Mouse (Mus musculus): ENCODE data around the gene Psmd7.

The Psmd7 gene

DNA sequence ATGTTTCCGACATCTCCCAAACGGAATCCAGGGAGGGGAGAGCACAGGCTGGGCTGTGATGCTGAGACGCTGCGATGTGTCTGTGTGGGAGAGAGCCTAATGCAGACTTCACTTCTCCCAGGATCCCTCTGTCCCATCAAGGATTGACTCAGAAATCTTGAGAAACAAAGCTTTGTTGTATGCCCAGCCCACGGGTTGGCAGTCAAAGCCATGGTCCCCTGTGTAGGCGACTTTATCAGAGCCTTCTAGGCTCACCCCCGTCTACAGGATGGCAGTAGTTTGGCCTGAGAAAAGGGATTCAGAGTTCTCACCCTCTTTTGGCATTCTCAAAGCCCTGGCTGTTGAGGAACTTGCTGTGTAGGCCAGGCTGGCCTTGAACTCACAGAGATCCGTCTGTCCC lies 9.7 kb downstream of the Psmd7 start:
- peak in 1 of 2 experiments; percentile 28 for DNase-seq (ENCODE audit: inconsistent age in 2 of 2, low spot score in 1 of 2)

DNA sequence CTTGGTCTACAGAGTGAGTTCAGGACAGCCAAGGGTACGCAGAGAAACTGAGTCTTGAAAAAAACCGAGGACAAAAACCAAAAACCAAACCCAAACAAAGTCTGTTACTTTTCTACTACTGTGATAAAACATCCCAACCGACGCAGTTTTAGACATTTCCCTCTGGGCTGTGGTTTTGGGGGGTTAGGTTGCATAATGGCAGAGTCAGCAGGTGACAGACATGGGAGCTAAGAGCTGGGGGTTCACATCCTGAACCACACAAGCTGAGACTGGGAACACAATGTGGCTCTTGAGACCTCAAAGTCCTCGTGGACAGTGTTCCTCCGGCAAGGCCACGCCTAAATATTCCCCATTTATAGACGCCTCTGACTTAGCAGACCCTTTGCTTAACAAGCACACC lies 10.1 kb downstream of the Psmd7 start:
- DNase-seq (ENCODE audit: inconsistent age in 2 of 2, low spot score in 1 of 2) = no peak

DNA sequence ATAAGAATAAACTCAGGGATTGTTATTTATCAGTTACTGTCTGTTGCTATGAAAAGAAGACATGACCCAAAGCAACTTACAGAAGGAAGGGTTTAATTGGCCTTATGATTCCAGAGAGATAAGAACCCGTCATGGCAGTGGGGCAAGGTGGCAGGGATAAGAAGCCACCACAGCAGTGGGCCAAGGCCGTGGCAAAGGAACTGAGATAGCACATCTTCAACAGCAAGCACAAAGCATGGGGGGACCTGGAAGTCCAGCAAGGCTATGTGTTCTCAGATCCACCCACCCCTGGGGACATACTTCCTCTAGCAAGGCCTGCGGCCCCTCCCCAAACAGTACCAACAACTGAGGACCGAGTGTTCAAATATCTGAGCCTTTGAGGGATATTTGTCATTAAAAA lies 10.6 kb downstream of the Psmd7 start:
- DNase-seq (ENCODE audit: inconsistent age in 2 of 2, low spot score in 1 of 2) = no peak

DNA sequence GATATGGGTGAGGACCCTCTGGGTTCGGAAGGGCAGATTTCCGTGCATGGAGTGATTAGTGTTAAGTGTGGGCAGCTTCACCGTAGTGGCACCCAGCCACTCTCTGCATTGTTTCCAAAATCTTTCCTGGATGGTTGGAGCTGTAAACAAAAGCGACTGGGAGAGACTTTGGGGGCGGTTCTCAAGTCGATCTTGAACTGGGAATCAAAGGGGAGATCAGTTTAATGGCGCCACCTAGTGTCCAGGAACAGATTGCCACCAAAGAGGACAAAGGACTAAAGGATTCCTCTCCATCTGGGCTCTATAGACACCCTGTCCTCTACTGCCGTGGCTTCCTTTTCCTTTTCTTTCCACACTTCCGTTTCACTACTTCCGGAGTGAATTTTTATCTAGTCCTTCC lies 11.6 kb downstream of the Psmd7 start:
- peak; percentile 77 to 94 for DNase-seq (ENCODE audit: inconsistent age in 2 of 2, low spot score in 1 of 2)

DNA sequence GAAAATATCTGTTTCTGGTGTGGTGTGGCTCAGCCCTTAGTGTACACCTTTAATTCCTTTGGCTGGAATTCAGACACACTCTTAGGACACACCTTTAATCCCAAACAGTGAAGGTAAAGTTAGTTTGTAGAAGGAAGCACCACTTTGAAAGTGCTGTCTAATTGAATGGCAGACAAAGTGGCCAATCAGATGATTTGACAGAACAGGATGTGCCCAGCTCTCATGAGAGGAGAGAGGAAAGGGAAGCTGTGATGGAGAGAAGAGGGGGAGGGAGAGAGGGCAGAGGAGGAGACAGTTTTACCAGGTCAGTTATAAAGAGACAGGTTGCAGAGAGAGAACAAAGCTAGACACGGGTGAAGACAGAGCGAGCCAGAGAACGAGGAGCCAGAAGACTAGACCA lies 13.5 kb downstream of the Psmd7 start:
- no peak for DNase-seq (ENCODE audit: inconsistent age in 2 of 2, low spot score in 1 of 2)

DNA sequence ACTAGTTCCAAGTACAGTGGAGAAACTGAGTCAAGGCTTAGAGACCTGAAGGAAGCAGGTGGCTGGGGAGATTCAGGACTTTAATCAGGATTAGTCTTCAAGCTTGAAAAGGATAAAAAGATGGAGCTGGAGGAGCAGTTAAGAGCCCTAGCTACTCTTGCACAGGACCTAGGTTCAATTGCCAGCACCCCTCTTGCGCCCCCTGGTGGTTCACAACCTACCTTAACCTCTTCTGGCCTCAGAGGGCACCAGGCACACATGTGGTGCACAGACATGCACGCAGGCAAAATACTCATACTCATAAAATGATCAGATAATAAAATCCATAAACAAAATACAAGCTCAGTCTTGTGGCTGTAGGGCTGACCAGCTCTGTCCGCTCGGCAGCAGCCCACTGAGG lies 15.8 kb downstream of the Psmd7 start:
- DNase-seq (ENCODE audit: inconsistent age in 2 of 2, low spot score in 1 of 2) = peak; percentile 69 to 91

DNA sequence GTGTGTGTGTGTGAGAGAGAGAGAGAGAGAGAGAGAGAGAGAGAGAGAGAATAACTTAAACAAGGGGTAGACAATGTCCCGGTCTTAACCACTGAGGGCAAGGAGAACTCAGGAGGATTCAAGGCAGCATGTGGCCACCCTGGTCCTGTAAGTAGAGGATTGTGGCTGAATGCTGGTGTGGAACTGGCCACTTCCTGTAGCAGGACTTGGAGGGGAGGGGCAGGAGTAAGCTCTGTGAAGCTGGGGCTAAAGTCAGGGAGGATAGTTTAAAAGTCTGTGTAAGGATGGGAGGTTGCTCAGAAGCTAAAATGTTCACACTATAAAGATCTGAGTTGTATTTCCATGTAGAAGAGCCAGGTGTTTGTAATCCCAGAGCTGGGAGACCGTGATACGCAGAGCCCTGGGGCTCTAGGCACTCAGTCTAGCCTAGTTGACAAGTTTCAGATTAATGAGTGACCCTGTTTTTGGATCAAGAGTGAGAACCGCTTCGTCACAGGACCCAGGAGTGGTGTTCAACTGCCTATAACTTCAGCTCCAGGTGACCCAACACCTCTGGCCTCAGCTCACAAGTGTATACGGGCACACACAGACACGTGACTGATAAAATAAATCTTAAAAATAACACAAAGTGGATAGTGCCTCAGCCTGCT lies 16.7 kb downstream of the Psmd7 start:
- DNase-seq (ENCODE audit: inconsistent age in 2 of 2, low spot score in 1 of 2) = no peak

DNA sequence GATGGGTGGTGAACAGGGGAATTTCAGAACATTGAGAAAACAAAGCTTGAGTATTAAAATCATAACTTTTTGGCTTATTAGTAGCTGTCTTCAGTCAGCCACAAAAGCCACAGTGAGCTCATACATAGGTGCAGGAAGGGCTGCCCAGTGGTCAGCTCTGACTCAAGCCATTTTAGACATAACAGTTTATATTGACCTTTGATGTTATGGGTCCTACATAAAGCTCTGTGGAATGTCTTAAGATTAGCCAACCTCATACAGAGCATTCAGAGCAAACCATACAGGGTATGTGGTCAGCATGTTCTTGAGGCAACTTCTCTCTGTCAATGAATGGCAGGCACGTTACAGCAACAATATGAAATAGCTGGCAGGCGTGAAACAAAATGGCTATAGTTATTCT lies 17.2 kb downstream of the Psmd7 start:
- no peak for DNase-seq (ENCODE audit: inconsistent age in 2 of 2, low spot score in 1 of 2)

DNA sequence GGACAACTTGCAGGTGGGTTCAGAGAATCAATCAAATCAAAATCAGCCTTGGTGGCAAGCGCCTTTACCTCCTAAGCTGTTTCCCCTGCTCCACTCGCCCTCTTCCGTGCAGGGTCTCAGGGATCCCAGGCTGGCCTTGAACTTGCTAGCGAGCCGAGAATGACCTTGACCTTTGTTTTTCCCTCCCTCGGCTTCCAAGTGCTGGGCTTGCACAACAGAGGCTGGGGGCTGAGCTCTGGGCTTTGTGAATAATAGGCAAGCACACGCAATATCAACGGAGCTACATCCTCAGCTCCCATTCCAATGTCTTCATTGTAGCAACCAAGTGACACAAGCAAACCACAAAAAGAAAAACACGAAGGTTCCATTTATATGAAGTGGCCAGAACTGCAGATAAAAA lies 26.1 kb downstream of the Psmd7 start:
- peak; percentile 22 to 51 for DNase-seq (ENCODE audit: inconsistent age in 2 of 2, low spot score in 1 of 2)

DNA sequence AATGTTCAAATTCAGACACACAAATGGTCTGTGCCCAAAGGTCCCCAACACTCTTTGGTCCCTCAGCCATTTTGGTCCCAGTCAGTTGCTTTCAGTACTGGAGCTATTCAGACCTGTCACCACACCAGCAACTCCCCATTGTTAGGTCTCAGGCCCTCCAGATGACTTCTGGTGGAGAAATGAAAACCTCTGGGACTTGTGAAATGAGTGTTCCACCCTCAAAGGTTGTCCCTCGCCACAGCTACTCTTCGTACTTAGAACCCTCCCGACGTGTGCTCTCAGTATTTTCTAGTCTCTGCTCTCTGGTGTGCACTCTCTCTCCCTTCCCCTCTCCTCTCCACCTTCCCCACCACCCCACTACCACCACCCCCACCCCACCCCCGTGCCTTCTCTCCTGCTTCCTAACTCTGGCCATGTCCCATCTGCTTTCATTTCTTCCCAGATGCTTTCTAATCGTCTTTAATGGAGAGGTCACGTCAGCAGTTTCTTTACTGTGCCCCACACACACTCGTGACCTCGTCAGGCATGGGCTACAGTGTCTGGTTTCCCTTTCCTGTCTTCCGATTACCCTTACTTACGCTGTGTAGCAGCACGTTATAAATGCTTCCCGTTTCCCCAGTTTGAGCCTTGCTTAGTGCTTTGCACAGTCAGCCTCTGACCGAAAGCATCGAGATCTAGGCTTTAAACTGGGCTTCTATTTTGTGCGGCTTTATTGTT lies 27.3 kb downstream of the Psmd7 start:
- no peak for DNase-seq (ENCODE audit: inconsistent age in 2 of 2, low spot score in 1 of 2)

DNA sequence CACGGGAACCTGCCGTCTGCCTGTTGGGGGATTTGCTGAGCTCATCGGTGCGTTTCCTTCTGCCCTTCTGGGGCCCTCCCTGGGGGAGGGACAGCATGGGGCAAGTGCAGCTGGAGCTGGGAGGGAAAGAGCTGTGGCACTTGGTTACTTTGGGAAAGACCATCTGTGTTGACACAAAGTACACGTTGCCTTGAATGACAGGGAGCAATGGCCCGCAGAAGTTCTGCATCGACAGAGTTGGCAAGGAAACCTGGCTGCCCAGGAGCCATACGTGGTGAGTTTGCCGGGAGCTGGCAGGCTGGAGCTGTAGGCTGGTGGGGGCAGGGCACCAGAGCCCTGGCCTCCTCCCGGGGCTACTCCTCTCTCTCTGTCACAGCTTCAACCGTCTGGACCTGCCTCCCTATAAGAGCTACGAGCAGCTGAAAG lies 31.7 kb downstream of the Psmd7 start:
- no peak for DNase-seq (ENCODE audit: inconsistent age in 2 of 2, low spot score in 1 of 2)

DNA sequence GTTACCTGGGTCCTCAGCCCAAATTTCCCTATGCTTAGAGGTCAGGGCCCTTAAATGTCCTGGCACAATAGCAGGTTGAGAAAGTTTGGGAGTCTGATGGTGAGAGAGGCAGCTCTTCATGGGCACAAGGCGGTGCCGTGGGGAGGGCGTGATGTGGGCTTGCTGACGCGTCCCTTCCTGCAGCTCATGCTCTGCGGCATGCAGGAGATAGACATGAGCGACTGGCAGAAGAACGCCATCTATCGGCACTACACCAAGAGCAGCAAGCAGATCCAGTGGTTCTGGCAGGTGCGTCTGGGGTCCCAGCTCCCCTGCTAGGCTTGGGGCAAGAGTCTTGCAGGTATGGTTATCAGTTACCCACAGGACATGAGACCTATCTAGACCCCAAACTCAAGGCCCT lies 33.0 kb downstream of the Psmd7 start:
- no peak for DNase-seq (ENCODE audit: inconsistent age in 2 of 2, low spot score in 1 of 2)

DNA sequence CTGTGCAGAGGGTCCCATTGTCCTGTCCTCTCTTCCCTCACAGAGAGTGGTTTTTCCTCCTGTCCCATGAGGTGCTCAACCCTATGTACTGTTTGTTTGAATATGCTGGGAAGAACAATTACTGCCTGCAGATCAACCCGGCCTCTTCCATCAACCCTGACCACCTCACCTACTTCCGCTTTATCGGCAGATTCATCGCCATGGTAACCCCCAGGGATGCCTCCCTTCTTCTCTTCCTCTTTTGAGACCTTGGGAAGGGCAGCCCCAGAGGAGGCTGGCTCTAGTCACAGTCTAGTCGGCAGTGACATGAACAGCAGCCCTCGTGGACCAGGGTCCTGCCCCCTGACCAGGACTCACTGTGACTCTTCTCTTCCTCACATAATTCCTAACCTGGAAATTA lies 36.0 kb downstream of the Psmd7 start:
- DNase-seq (ENCODE audit: inconsistent age in 2 of 2, low spot score in 1 of 2) = no peak

DNA sequence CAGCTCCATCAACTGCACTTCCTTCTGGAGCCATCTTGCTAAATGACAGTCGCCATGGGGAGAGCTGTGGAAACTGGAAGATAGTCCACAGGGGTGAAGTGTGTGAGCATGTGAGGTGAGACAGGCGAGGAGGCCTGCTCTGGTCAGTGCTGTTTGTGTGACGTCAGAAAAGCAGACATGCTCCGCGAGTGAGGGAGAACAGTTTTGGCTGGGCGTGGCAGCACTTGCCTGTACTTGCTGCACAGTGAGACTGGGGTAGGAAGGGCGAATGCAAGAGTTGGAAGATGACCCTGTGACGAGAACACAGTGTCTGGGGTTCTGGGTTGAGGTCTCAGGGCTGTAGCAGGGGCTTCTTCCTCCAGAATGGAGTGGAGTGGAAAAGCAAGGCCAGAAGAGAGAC lies 41.4 kb downstream of the Psmd7 start:
- DNase-seq (ENCODE audit: inconsistent age in 2 of 2, low spot score in 1 of 2) = no peak

DNA sequence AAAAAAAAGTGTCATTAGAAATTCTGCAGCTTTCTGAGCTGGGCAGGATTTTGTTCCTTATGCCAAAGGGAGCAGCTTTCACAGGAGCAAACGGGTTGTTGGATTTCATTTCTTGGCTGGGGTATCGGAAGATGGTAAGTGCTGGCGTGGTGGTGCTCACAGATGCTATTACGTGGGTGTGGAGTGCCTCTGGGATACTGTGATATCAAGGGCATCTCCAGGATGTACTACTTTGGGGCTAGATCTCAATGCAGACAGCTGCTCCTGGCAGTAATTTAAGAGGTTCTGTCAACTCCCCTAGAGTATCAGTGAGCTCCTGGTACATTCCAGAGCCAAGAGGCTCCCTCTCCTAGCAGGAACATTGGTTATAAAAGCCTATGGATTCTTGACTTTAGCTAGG lies 42.1 kb downstream of the Psmd7 start:
- no peak for DNase-seq (ENCODE audit: inconsistent age in 2 of 2, low spot score in 1 of 2)

DNA sequence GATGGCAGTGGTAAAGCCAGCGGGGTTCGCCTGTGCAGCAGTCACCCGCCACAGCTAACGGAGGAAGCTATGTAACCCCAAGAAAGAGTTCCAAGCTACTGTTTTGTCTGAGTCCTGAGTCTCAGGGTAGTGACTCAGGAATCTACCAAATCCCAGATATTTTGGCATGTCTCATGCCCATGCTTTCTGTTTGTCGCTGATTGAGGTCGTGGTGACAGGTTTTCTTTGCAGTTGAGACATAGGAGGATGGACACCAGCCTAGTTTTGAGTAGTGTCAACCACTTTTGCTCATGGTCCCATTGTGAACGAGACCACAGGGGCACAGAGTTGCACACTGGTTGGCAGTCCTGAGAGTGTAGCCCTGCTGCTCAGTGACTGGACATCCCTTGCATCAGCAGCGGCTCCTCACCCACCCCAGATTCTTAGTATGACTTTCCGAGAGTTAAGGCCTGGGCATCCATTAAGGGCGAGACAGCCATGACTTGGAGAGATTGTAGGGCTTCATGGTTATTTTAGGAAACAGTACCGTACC lies 42.6 kb downstream of the Psmd7 start:
- DNase-seq (ENCODE audit: inconsistent age in 2 of 2, low spot score in 1 of 2) = no peak

DNA sequence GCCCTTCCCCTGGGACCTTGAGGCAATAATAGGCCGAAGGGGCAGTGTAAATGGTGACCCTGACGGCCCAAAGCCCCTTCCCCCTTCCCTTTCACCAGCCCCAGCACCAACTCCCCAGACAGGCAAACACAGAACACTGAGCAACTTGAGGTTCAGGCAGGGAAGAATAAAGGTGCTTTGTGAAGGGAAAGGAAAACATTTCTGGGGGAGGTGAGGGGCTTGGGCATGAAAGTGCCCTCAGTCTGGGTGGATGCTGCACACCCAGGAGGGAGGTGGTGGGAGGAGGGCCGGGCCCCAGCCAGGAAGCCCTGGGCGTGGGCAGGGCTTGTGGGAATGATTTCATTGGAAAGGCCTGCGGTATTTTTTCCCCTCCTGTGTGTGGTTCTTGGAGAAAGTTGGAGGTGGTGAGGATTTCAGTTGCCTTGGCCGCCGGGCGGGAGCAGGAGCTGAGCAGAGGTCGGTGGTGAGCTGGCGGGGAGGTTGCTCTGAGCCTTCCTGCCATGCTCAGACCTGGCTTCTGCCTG lies 43.6 kb downstream of the Psmd7 start:
- DNase-seq (ENCODE audit: inconsistent age in 2 of 2, low spot score in 1 of 2) = no peak

DNA sequence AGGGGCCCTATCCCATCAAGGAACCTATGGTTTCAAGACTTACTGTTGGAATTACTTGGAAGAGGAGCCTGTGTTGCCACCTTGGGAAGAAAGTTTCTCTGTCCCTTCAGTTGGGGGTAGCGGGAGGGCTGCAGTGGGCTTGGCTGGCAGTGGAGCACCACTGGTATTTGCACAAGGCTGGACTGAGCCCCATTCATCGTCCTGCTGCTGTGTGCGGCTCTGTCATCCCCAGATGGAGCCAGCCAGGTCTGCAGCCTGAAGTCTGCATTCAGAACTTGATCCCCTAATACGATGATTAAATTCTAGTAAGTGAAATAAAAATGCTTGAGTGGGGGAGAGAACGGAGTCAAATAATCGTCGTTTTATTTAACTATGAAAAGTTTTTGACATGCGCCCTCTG lies 44.1 kb downstream of the Psmd7 start:
- DNase-seq (ENCODE audit: inconsistent age in 2 of 2, low spot score in 1 of 2) = no peak

DNA sequence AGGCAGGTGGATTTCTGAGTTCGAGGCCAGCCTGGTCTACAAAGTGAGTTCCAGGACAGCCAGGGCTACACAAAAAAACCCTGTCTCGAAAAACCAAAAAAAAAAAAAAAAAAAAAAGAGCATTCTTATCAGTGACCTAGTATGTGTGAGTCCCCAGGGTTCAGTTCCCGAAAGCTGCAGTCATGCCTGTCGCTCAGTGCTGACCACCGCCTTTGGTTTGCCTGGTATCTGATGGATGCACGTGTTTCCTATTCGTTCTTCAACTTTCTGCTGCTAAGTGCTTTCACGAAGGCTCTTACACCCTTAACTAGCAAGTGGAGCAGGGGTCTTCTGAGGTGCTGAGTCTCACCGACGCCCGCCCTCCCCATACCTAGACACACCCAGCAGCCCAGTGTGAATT lies 44.5 kb downstream of the Psmd7 start:
- no peak for DNase-seq (ENCODE audit: inconsistent age in 2 of 2, low spot score in 1 of 2)

DNA sequence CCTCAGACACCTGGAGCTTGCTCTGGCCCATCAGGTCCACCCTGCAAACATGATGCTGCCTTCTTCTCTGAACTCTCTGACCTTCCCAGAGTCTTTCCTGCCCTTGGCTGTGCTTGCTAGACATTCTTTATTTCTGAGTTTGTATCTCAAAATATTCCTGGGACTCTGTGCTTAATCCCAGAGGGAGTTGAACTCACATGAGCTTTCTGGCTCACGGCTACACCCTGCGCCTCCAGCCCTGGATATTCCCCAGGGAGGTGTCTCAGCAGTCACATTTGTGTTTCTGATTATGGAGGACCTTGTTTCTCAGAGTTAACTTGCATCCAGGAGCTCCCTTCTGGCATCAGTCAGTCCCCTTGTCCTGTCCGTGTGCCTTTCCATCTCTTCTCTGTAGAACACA lies 46.1 kb downstream of the Psmd7 start:
- DNase-seq (ENCODE audit: inconsistent age in 2 of 2, low spot score in 1 of 2) = no peak

DNA sequence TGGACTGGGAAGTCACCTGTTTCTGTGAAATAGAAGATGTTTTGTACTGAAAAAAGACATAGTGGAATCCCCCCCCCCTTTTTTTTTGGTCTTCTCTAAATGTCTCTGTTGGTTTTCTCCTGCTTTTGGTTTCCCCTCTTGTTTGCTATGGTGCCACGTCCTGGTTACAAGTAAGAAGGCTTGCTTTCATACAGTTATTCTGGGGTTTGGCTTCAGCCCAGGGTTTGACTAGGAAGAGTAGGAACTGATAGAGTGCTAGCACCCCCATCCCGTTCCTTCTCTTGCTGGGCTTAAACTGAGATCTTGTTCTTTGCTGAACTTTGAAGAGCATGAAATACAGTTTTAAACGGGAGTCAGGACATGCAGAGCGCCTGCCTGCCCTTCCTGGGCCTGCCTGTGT lies 46.9 kb downstream of the Psmd7 start:
- DNase-seq (ENCODE audit: inconsistent age in 2 of 2, low spot score in 1 of 2) = no peak

DNA sequence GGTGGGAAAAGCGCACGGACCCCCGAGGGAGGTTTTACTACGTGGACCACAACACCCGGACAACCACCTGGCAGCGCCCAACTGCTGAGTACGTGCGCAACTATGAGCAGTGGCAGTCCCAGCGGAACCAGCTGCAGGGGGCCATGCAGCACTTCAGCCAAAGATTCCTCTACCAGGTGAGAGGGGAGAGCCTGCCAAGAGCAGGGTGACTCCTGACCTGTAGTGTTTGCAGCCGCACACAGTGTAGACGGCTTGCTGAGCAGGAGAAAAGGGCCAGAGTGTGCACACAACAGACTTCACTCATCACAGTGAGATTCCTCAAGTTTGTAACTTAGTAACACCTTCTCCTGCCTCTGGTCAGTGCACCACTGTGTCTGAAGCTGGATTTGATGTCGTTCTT lies 47.6 kb downstream of the Psmd7 start:
- no peak for DNase-seq (ENCODE audit: inconsistent age in 2 of 2, low spot score in 1 of 2)

DNA sequence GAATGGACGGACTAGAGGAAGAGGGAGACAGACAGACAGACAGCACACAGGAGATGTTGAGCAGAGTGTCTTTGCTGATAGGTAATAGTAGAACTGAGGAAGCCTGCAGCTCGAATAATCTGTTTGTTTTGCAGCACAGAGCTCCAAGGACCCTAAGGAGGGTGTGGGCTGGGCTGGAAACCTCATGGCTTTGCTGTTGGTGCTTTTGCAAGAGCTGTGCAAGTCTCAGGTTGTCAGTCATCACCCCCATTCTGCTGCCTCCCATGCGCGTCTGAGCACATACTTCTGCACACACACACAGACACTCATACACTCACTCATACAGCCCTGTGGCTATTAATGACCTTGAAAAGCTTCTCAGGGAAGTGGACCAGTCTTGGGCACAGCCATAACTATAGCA lies 50.8 kb downstream of the Psmd7 start:
- no peak for DNase-seq (ENCODE audit: inconsistent age in 2 of 2, low spot score in 1 of 2)
